Mouse (Mus musculus): Measurements from ENCODE around the gene Plch2. TPM values are rescaled to one million over a fixed set of nuclear protein-coding genes. Genes with fewer than 3 reads are reported as not detected.

The Plch2 gene
- polyA plus RNA-seq, 1 experiment from 2014 or later: 15.4 TPM

- ATAC-seq (ENCODE audit: low FRiP score, low TSS enrichment): no peak
- H3K27ac ChIP-seq (replicated peaks): no peak overlapping the region
- H3K27me3 ChIP-seq (ENCODE audit: control insufficient read depth, insufficient read depth, low read length): peaks cover 2% of the 10 kb centered on the region; the same call in 1 of the 2 replicates
- WGBS: 69% methylated on average over 6 of the region's 6 CpGs
- no peaks in the 10 kb centered on the region for H3K4me1 ChIP-seq (replicated peaks; ENCODE audit: control insufficient read depth, insufficient read depth)
- no peak overlapping the region for H3K4me2 ChIP-seq (replicated peaks; ENCODE audit: low read depth)
- no peaks in the 10 kb centered on the region for H3K9me3 ChIP-seq (ENCODE audit: control insufficient read depth, low read length)
- no peak overlapping the region for H3K4me3 ChIP-seq (ENCODE audit: low read depth, low read length)
- TF ChIP-seq EP300 (optimal IDR thresholded peaks at IDR 0.05): no peak
- no peaks in the 10 kb centered on the region for H3K36me3 ChIP-seq (ENCODE audit: control insufficient read depth, insufficient read depth, low read length)
- no peak overlapping the region for H3K9ac ChIP-seq (ENCODE audit: low read length)
- no peak for DNase-seq (ENCODE audit: low spot score)
These were observed 107.5 kb downstream of the Plch2 start for GRCm38 (mm10) chr4:154948940-154949588.

GRCm38 (mm10) chr4:154948066-154948939 lies 108.3 kb downstream of the Plch2 start:
- TF ChIP-seq CTCF (IDR thresholded peaks at IDR 0.05; ENCODE audit: low read depth): no peak
- TF ChIP-seq EP300 (optimal IDR thresholded peaks at IDR 0.05): no peak

GRCm38 (mm10) chr4:154946319-154946718 lies 110.3 kb downstream of the Plch2 start:
- peak overlapping the region; percentile 14; the same call in 1 of the 2 replicates for H3K4me3 ChIP-seq (ENCODE audit: low read depth, low read length)
- no peaks in the 10 kb centered on the region; the same call in 1 of the 2 replicates for H3K27me3 ChIP-seq (ENCODE audit: control insufficient read depth, insufficient read depth, low read length)
- peak; percentile 83 for DNase-seq (ENCODE audit: low spot score)
- WGBS: 2% methylated on average over 8 of the region's 8 CpGs
- peak; percentile 82 for ATAC-seq (ENCODE audit: low FRiP score, low TSS enrichment)
- TF ChIP-seq EP300 (optimal IDR thresholded peaks at IDR 0.05) (no peak), CTCF (IDR thresholded peaks at IDR 0.05; ENCODE audit: low read depth) (no peak; the same call in 1 of the 2 replicates)
- no peaks in the 10 kb centered on the region for H3K36me3 ChIP-seq (ENCODE audit: control insufficient read depth, insufficient read depth, low read length)
- H3K4me2 ChIP-seq (replicated peaks; ENCODE audit: low read depth): peak overlapping the region; percentile 44
- H3K4me1 ChIP-seq (replicated peaks; ENCODE audit: control insufficient read depth, insufficient read depth): no peaks in the 10 kb centered on the region
- no peaks in the 10 kb centered on the region for H3K9me3 ChIP-seq (ENCODE audit: control insufficient read depth, low read length)
- no peak overlapping the region for H3K27ac ChIP-seq (replicated peaks)
- peak overlapping the region; percentile 43; the same call in 1 of the 2 replicates for H3K9ac ChIP-seq (ENCODE audit: low read length)

More at GRCm38 (mm10) chr4:154948066-154948939, 108.3 kb downstream of the Plch2 start:
- no peak overlapping the region for H3K9ac ChIP-seq (ENCODE audit: low read length)
- ATAC-seq (ENCODE audit: low FRiP score, low TSS enrichment): no peak
- H3K4me1 ChIP-seq (replicated peaks; ENCODE audit: control insufficient read depth, insufficient read depth): no peaks in the 10 kb centered on the region
- no peak overlapping the region for H3K4me2 ChIP-seq (replicated peaks; ENCODE audit: low read depth)
- H3K9me3 ChIP-seq (ENCODE audit: control insufficient read depth, low read length): no peaks in the 10 kb centered on the region
- H3K4me3 ChIP-seq (ENCODE audit: low read depth, low read length): no peak overlapping the region
- no peak overlapping the region for H3K27ac ChIP-seq (replicated peaks)
- DNase-seq (ENCODE audit: low spot score): no peak
- H3K27me3 ChIP-seq (ENCODE audit: control insufficient read depth, insufficient read depth, low read length): peaks cover 2% of the 10 kb centered on the region; the same call in 1 of the 2 replicates
- no peaks in the 10 kb centered on the region for H3K36me3 ChIP-seq (ENCODE audit: control insufficient read depth, insufficient read depth, low read length)
- WGBS: 37% methylated on average over 14 of the region's 14 CpGs

GRCm38 (mm10) chr4:154944121-154944590 lies 112.4 kb downstream of the Plch2 start:
- peak; percentile 86 for ATAC-seq (ENCODE audit: low FRiP score, low TSS enrichment)

GRCm38 (mm10) chr4:154943323-154944039 lies 113.1 kb downstream of the Plch2 start:
- Histone ChIP-seq H3K9me3 (ENCODE audit: control insufficient read depth, low read length) (no peaks in the 10 kb centered on the region), H3K27me3 (ENCODE audit: control insufficient read depth, insufficient read depth, low read length) (no peaks in the 10 kb centered on the region), H3K4me1 (replicated peaks; ENCODE audit: control insufficient read depth, insufficient read depth) (no peaks in the 10 kb centered on the region), H3K36me3 (ENCODE audit: control insufficient read depth, insufficient read depth, low read length) (no peaks in the 10 kb centered on the region), H3K27ac (replicated peaks) (no peak overlapping the region), H3K4me2 (replicated peaks; ENCODE audit: low read depth) (no peak overlapping the region), H3K4me3 (ENCODE audit: low read depth, low read length) (no peak overlapping the region), H3K9ac (ENCODE audit: low read length) (no peak overlapping the region)
- ATAC-seq (ENCODE audit: low FRiP score, low TSS enrichment) (no peak), DNase-seq (ENCODE audit: low spot score) (no peak)
- no peak for TF ChIP-seq CTCF (IDR thresholded peaks at IDR 0.05; ENCODE audit: low read depth)
- TF ChIP-seq EP300 (optimal IDR thresholded peaks at IDR 0.05): no peak
- 86% methylated on average over 6 of the region's 6 CpGs for WGBS

More at GRCm38 (mm10) chr4:154944121-154944590, 112.4 kb downstream of the Plch2 start:
- Histone ChIP-seq H3K4me1 (replicated peaks; ENCODE audit: control insufficient read depth, insufficient read depth) (no peaks in the 10 kb centered on the region), H3K27ac (replicated peaks) (no peak overlapping the region), H3K27me3 (ENCODE audit: control insufficient read depth, insufficient read depth, low read length) (no peaks in the 10 kb centered on the region; the same call in 1 of the 2 replicates), H3K4me2 (replicated peaks; ENCODE audit: low read depth) (no peak overlapping the region), H3K4me3 (ENCODE audit: low read depth, low read length) (no peak overlapping the region), H3K36me3 (ENCODE audit: control insufficient read depth, insufficient read depth, low read length) (no peaks in the 10 kb centered on the region), H3K9ac (ENCODE audit: low read length) (no peak overlapping the region), H3K9me3 (ENCODE audit: control insufficient read depth, low read length) (no peaks in the 10 kb centered on the region)
- no peak for TF ChIP-seq EP300 (optimal IDR thresholded peaks at IDR 0.05)
- TF ChIP-seq CTCF (IDR thresholded peaks at IDR 0.05; ENCODE audit: low read depth): peak; percentile 97
- peak; percentile 75 for DNase-seq (ENCODE audit: low spot score)
- 31% methylated on average over 2 of the region's 2 CpGs for WGBS

All from stomach, postnatal 0 days (tissue).